ENCODE assay signal across 8 mouse cellular contexts in the genomic region with DNA sequence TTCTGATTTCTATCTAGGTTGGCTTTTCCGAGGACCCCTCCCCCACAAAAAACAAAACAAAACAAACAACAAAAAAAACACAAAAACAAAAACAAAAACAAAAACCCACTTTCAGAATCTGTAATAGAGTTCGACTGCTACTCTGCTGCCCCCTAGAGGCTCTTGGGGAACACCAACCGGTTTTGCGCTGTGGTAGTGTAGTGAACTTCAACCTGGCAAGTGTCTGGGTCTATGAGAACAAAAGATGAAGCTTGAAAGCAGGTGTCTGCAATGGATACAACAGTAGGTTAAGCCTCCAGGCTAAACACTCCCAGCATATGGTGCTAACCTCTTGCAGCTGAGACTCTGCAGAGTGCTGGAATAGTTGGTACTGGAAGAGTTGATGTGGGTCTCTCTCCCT. TPM values are rescaled to one million over a fixed set of nuclear protein-coding genes. Genes with fewer than 3 reads are reported as not detected.
A peak's percentile ranks its signal among the peaks of the same experiment; 100 is the strongest.
DNase-seq lines count a peak whose midpoint lies in the region; ATAC-seq and TF ChIP-seq lines count a peak whose summit lies in the region.

No protein-coding gene starts in this region.

- no peak overlapping the region for H3K27ac ChIP-seq in heart, postnatal 0 days (ENCODE audit: low read depth)
- no peak overlapping the region for H3K27ac ChIP-seq in cerebellum, adult 2 months (ENCODE audit: insufficient read depth, low read length)
- no peak overlapping the region for H3K27ac ChIP-seq in midbrain, postnatal 0 days (ENCODE audit: low read depth, low read length)

- H3K4me1 ChIP-seq in heart, postnatal 0 days (ENCODE audit: control insufficient read depth, insufficient read depth): no peaks in the 10 kb centered on the region
- H3K4me1 ChIP-seq in cerebellum, adult 2 months (ENCODE audit: control insufficient read depth, insufficient read depth, low read length): no peaks in the 10 kb centered on the region
- H3K4me1 ChIP-seq in midbrain, postnatal 0 days (ENCODE audit: insufficient read depth, low read length): no peaks in the 10 kb centered on the region

- H3K4me3 ChIP-seq in heart, postnatal 0 days (ENCODE audit: low read depth, low read length): no peak overlapping the region
- H3K4me3 ChIP-seq in cerebellum, adult 2 months (replicated peaks; ENCODE audit: insufficient read depth, low read depth, low read length): no peak overlapping the region
- H3K4me3 ChIP-seq in midbrain, postnatal 0 days (ENCODE audit: low read depth, low read length): no peak overlapping the region

- TF ChIP-seq CTCF in heart, postnatal 0 days (IDR thresholded peaks at IDR 0.05; ENCODE audit: low read depth): peak; percentile 70
- peak; percentile 83 for TF ChIP-seq CTCF in cerebellum, adult 2 months (IDR thresholded peaks at IDR 0.05; ENCODE audit: borderline replicate concordance, insufficient read depth, low read depth, low read length)
- TF ChIP-seq CTCF in midbrain, postnatal 0 days (IDR thresholded peaks at IDR 0.05): peak; percentile 83

- no peaks in the 10 kb centered on the region for H3K27me3 ChIP-seq in heart, postnatal 0 days (ENCODE audit: control insufficient read depth, insufficient read depth, low read length)
- H3K27me3 ChIP-seq in cerebellum, adult 2 months (ENCODE audit: control insufficient read depth, insufficient read depth, low read length): no peaks in the 10 kb centered on the region
- no peaks in the 10 kb centered on the region for H3K27me3 ChIP-seq in midbrain, postnatal 0 days (ENCODE audit: insufficient read depth, low read length)

- H3K9ac ChIP-seq in heart, postnatal 0 days (replicated peaks; ENCODE audit: low read depth, low read length): no peak overlapping the region
- H3K9ac ChIP-seq in midbrain, postnatal 0 days (replicated peaks; ENCODE audit: low read length, poor library complexity, severe bottlenecking): no peak overlapping the region

- WGBS in heart, postnatal 0 days: 3% methylated on average over 4 of the region's 4 CpGs
- 3% methylated on average over 4 of the region's 4 CpGs for WGBS in cerebellum, adult 2 months
- WGBS in midbrain, postnatal 0 days: 4% methylated on average over 4 of the region's 4 CpGs

- no peak for TF ChIP-seq EP300 in heart, postnatal 0 days (IDR thresholded peaks at IDR 0.05; ENCODE audit: low read depth)

- H3K36me3 ChIP-seq in heart, postnatal 0 days (replicated peaks; ENCODE audit: control insufficient read depth, insufficient read depth, low read length): no peaks in the 10 kb centered on the region
- no peaks in the 10 kb centered on the region for H3K36me3 ChIP-seq in midbrain, postnatal 0 days (ENCODE audit: insufficient read depth, low read length)

- TF ChIP-seq POLR2A in cerebellum, adult 2 months (IDR thresholded peaks at IDR 0.05; ENCODE audit: borderline replicate concordance, insufficient read depth, low read length): no peak

- no peak overlapping the region for H3K4me2 ChIP-seq in heart, postnatal 0 days (ENCODE audit: low read depth, low read length)
- no peak overlapping the region for H3K4me2 ChIP-seq in midbrain, postnatal 0 days (ENCODE audit: low read depth, low read length, poor library complexity, severe bottlenecking)

- no peak for ATAC-seq in heart, postnatal 0 days (ENCODE audit: insufficient read depth, low read depth)
- peak; percentile 23; the same call in 1 of the 2 replicates for ATAC-seq in midbrain, postnatal 0 days (ENCODE audit: low FRiP score)

- peak; percentile 10 for DNase-seq in heart, postnatal 0 days (ENCODE audit: low spot score)
- no peak for DNase-seq in heart, adult 9 months (ENCODE audit: low spot score in 2 of 2)
- peak; percentile 67 for DNase-seq in ES-CJ7 (ENCODE audit: low read depth, low spot score)
- peak; percentile 40 to 58 for DNase-seq in cerebellum, adult 2 months
- DNase-seq in forelimb bud, embryonic 11.5 days (ENCODE audit: low read depth, low spot score): peak; percentile 51
- peak; percentile 14 for DNase-seq in layer of hippocampus, postnatal 36 days
- peak; percentile 74 for DNase-seq in midbrain, postnatal 0 days (ENCODE audit: low spot score)
- no peak for DNase-seq in spleen, adult 12 weeks (ENCODE audit: low spot score)

- H3K9me3 ChIP-seq in heart, postnatal 0 days (replicated peaks; ENCODE audit: control insufficient read depth, low read length): no peaks in the 10 kb centered on the region
- no peaks in the 10 kb centered on the region for H3K9me3 ChIP-seq in midbrain, postnatal 0 days (ENCODE audit: low read length)

RNA-seq across cellular contexts. Expression of a gene that starts 40.2 kb away (rescaled TPM):
- 5.2 and 12.8 TPM in 2 replicates for total RNA-seq in heart, postnatal 0 days (2014; rRNA removed; ENCODE audit: low replicate concordance)
- polyA plus RNA-seq in heart, postnatal 0 days (2015; fragmentation: Nextera tagmentation; extraction: Ambion mirVana): 44.8 and 50.8 TPM in 2 replicates
- 116 and 125 TPM in 2 replicates for polyA plus RNA-seq in cerebellum, adult 2 months (2012; rRNA removed)
- 100 to 1,000 TPM; 137 to 147 TPM for total RNA-seq in layer of hippocampus, postnatal 36 days (2021)
- 61.9 and 64.0 TPM in 2 replicates for total RNA-seq in midbrain, postnatal 0 days (2014; rRNA removed)
- polyA plus RNA-seq in midbrain, postnatal 0 days (2015; fragmentation: Nextera tagmentation; extraction: Ambion mirVana): 56.9 and 59.6 TPM in 2 replicates

Comparison
In these comparisons a context has a peak if more than half of its experiments do, and no peak if none do; other contexts are left out.
1. DNase-seq: peak in heart, postnatal 0 days (single experiment), ES-CJ7 (single experiment), cerebellum, adult 2 months (2 of 2), forelimb bud, embryonic 11.5 days (single experiment), layer of hippocampus, postnatal 36 days (2 of 2) and midbrain, postnatal 0 days (single experiment); none in heart, adult 9 months (0 of 2) and spleen, adult 12 weeks (single experiment).
2. Peak in every context shown above with its lines, with median percentiles within 50 percentile points of each other: CTCF ChIP-seq.